Mouse (Mus musculus) heart, postnatal 4 days (tissue): ENCODE measurements around the gene Rabgap1l. TPM values are rescaled to one million over a fixed set of nuclear protein-coding genes. Genes with fewer than 3 reads are reported as not detected.
"Not testable (repeated sequence)": the region's sequence is repeated elsewhere in the genome, so short reads cannot be mapped to it uniquely, and the experiment has no call there.

Experiments
- DNase-seq: peaks from one replicate; pipeline ENCODE4 v3.0.0; 2021
- total RNA-seq, 2 experiments: library from RNA; stranded (reverse); gene quantifications; 2 replicates each; pipeline ENCODE4 v1.2.3; 2021

The Rabgap1l gene
- total RNA-seq, 2 experiments from 2014 or later: 120 to 126 TPM

GRCm38 (mm10) chr1:160692224-160693093, 100.6 kb downstream of the Rabgap1l start:
- DNase-seq: no peak

DNA sequence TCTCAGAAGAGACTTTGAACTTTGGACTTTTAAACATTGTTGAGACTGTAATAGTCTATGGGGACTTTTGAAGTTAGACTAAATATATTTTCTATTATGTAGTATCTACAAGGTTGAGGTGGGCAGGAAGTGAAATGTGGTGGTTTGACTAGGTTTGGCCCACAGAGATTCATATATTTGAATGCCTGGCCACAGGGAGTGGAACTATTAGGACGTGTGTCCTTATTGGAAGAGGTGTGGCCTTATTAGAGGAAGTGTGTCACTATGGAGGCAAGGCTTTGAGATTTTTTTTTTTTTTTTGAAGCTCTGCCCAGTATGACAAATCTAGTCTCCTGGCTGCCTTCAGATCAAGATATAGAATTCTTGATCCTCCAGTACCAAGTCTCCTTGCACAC, 101.8 kb downstream of the Rabgap1l start:
- DNase-seq: no peak

DNA sequence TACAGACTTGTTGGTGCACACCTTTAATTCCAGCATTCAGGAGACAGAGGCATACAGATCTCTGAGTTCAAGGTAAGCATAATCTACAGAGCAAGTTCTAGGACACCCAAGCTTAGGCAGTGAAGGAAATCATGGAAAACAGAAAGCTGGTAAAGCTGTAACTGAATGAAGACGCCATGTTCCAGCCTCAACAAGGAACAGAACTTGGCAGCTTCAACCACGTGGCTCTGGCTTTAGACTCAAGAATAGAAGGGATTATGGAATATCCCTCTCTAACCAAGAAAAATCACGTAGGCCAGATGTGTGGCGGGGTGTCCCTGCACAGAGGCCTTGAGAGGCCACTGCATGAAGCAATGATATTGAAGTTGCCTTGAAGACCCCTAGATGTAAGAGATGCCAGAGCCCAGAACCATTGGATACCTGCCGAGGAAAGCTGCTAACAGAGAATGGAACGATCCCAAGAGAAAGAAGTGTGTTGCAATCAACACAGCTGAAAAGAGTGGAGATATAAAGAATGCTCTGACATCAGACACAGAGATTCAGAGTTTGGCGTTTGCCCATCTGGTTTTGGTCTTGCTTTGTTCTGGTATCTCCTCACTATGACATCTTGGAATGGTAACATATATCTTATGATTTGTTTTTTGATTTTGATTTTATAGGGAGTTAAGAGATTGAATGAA, 102.4 kb downstream of the Rabgap1l start:
- DNase-seq: no peak

DNA sequence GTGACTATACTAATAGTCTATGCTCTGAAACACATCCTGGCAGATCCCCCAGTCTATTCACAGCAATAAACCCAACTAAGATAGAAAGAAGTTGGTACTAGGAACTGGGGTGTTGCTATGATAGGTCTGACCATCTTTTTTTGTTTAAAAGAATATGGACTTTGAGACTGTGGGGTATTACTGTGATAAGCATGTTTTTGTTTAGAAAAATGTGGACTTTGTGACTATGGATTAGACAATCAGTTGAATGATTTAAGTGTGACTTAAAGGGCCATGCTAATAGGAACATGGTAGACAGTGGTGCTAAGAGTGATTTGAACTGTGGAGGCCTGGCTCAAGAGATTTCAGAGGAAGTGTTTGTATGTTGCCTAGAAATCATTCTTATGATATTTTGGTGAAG, 103.5 kb downstream of the Rabgap1l start:
- no peak for DNase-seq

DNA sequence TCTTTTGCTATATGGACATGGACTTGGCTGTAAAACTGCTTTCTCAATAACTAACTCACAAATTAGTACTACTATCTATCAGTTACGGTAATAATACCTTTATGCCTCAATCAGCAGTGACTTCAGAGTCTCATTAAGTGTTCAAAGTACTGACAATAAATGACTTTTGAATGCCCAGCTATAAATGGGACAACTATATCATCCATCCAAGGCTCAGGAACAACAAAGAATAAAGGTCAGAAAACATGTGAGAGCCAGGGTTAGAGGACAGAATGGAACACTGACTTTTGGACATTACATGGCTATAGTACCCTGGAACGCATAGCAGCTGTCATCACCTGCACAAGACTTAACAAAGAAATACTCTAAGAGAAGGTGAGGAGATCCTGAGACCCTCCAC, 108.8 kb downstream of the Rabgap1l start:
- DNase-seq: no peak

DNA sequence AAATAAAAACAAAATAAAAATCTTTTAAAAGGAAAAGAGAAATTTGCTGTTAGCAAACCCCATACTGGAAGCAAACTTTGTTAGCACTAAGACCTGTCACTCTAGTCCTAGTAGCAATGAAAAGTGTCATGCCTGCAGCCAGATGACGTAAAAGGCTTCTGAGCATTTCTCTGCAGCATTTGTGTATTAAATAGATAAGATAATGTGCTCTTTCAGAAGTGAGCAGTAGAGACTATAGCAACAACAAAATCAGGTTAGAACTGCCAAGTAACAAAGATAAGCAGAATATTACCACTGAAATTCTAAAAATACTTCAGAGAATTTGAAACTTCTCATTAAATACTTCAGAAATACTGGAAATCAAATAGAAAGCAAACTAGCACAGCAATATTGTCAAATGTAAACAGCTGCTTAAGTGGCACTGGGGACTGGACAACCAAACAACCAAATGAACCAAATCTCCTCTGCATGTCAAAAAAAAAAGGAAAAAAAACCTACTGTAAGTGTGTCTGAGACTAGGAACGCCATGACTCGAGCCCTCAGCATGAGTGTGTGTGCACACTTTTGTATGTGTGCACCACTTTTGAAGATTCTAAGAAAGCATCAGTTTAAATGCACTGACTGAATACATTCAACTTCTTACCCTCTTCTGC, 111.5 kb downstream of the Rabgap1l start:
- DNase-seq: no peak

- DNase-seq: no peak
Measured at GRCm38 (mm10) chr1:160674763-160675162, 118.2 kb downstream of the Rabgap1l start.

- DNase-seq: no peak
Measured at GRCm38 (mm10) chr1:160672088-160672814, 120.8 kb downstream of the Rabgap1l start.

DNA sequence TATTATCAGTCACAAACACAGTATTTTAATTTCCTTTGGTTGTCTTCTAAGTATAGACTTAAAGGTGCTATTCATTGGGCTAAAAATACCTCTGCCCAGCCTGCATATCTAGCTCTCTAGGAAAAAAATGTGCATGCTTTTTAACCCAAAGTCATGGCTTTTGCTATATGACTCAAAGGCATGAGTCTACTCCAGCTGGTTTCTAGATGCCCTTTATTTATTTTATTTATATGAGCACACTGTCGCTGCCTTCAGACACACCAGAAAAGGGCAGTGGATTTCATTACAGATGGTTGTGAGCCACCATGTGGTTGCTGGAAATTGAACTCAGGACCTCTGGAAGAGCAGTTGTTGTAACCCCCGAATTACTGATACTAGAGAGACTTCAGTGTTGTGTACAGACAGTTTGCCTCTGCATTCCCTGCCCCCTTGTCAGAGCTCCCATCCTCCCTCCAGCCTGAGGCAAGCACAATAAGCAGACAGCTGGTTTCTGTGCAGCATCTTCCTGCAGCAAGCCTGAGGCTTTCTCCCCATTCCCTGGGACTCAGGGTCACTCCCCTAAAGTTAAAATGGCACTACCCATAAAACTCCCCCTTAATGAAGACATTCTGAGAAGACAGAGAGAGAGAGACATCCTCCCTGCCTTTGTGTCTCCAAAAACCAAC, 137.1 kb downstream of the Rabgap1l start:
- DNase-seq: no peak

- DNase-seq: no peak
Measured at GRCm38 (mm10) chr1:160651691-160652090, 141.3 kb downstream of the Rabgap1l start.

- no peak for DNase-seq
Measured at GRCm38 (mm10) chr1:160645416-160645815, 147.6 kb downstream of the Rabgap1l start.

GRCm38 (mm10) chr1:160628213-160628932, 164.6 kb downstream of the Rabgap1l start:
- DNase-seq: no peak

DNA sequence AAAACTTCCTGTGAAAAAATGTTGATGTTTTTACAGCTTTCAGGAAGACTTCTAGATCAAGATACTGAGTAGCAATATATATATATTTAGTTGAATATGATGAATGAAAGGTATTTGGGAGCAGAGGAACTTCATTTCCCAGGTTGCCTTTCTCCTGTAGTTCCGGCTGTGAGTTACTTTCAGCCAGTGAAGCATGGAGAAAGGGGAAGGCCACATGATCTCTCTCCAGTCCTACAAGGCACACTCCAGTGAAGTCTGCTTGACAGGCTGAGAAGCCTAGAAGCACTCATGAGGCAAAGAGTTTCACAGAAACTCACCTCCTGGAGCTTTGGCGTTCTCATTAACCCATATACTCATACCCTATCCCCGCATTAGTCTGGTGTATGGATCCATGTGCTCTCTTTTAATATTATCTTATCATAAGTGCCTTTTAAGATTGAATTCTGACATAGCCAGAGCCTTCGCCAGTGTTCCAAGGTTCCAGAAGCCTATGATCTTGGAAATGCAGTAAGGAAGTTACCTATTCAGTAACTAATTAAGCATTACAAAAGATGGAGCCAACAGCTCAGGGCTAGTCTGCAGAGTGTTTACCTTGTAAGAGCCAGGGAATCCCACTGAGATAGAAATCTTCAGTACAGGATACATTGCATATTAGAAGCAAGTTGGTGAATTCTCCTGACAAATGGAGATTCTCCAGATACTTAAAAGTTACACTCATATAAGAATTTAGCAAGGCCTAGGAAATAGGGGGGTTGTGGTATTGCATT, 168.5 kb downstream of the Rabgap1l start:
- not testable (repeated sequence) for DNase-seq

- DNase-seq: no peak
Measured at GRCm38 (mm10) chr1:160618201-160618600, 174.8 kb downstream of the Rabgap1l start.

DNA sequence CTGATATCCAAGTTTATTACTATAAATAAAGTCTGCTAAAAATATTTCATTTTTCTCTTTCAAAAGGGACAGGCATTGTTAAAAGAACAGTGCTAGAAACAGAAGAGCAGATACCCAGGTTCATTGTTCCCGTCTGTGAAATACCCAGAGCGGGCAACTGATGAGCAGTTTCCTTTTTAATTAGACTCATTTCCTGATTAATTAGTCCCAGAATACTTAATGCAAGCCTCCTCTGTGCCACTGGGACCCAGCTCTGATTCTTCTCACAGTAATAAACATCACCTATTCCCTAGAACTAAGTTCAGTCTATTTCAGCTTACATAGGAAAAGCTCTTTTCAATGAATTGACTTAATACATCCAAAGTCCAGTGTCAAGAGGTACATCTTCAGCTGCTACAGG, 186.6 kb downstream of the Rabgap1l start:
- DNase-seq: no peak

DNA sequence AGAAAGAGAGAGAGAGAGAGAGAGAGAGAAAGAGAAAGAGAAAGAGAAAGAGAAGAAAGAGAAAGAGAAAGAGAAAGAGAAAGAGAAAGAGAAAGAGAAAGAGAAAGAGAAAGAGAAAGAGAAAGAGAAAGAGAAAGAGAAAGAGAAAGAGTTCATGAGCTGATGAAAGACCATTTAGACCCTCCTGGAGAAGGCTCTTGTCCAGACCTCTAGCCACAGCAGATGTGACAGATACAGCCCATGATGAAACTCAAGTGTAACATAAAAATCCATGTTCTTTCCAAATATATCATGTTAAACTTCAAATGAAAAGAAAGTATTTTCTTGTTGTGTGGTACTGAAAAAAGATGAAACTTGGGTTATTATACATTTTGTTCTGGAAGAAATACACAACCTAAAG, 189.7 kb downstream of the Rabgap1l start:
- not testable (repeated sequence) for DNase-seq

GRCm38 (mm10) chr1:160597369-160597768, 195.6 kb downstream of the Rabgap1l start:
- DNase-seq: no peak

- no peak for DNase-seq
Measured at GRCm38 (mm10) chr1:160596948-160597270, 196.1 kb downstream of the Rabgap1l start.

DNA sequence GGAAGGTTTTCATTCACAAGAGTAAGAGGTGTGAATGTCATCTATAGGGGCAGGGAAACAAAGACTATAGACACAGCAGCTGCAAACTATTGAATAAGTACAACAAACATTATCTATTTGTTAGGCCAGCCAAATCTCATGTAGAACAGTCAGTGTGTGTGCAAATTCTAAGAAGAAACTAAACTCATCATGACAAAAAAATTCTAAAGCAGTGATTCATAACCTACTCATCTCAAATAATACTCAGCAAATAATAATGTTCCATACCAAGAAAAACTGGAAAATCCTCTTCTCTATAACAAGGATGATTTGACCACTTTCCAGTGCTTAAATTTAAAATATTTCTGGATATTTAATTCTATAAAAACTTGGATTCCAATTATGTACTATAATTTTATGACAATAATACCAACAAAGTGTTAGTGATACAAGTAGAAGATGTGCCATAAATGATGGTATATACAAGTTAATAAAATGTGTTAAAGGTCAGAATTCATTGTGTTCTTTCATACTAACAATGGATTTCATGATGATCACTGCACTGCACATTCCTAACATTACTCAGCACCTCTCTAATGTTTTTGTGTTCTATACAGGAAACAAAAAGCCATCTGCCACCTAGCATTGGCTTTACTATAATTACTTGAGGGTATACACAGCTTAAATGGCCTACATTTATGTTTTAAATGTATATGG, 196.6 kb downstream of the Rabgap1l start:
- no peak for DNase-seq

- no peak for DNase-seq
Measured at GRCm38 (mm10) chr1:160594576-160594975, 198.4 kb downstream of the Rabgap1l start.
